Mouse (Mus musculus) urinary bladder, postnatal 10 days (tissue): ENCODE measurements at regions not wholly inside any gene's neighbourhood (a gene's known extent, or its start where the extent isn't known, plus 50 kb on each side); places are given as distances from the start of the nearest gene placed in this dataset.

Source experiments
- DNase-seq: peaks from one replicate; pipeline ENCODE4 v3.0.0; 2022; ENCODE audit warnings: low spot score

- DNase-seq, result no peak
Observed at GRCm38 (mm10) chr1:185699758-185700157, 245.1 kb downstream of the Slc30a10 start.

- no peak for DNase-seq
Observed at GRCm38 (mm10) chr1:185726324-185726723, 271.7 kb downstream of the Slc30a10 start.

GRCm38 (mm10) chr1:185726811-185727210 lies 272.2 kb downstream of the Slc30a10 start:
- no peak for DNase-seq

DNA sequence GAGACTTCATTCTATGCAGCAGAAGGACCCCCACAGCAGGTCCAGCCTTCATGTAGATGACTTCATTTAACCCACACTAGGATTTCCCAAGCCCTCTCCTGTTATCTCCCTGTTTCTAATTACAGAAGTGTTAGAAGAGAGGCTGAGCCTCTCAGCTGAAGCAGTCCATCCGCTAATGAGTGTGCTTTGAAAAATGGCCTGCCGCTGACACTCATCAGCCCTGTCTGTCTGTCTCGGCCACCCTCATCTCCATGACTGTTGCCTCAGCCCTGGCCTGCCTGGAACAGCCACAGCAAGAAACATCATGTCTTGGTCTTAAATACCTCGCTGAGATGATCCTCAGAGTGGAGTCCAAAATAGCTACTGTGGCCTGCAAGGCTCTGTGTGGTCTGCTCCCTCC lies 273.1 kb downstream of the Slc30a10 start:
- DNase-seq, result no peak

- no peak for DNase-seq
Observed at GRCm38 (mm10) chr1:185728406-185728805, 273.8 kb downstream of the Slc30a10 start.

DNA sequence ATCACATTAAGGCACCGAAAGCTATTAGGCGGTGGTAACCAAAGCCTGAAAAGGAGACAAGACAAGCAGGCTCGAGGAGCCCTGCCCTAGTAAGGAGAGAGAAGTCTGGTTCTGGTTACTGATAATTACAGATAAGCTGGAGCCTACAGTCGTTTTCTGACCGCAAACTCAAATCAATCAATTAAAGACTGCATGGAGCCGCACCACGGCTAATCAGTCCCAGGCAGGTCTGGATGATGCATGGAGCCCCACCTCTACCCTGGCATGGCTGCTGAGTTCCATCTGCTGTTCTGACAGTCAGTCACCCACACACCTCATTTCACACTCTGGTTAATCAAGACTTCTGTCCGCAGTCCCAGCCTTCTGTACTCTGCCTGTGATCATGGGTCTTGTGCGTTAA lies 276.4 kb downstream of the Slc30a10 start:
- DNase-seq, result no peak

- DNase-seq, result no peak
Observed at GRCm38 (mm10) chr1:185736773-185737172, 282.1 kb downstream of the Slc30a10 start.

- no peak for DNase-seq
Observed at GRCm38 (mm10) chr1:185741034-185741890, 286.6 kb downstream of the Slc30a10 start.

DNA sequence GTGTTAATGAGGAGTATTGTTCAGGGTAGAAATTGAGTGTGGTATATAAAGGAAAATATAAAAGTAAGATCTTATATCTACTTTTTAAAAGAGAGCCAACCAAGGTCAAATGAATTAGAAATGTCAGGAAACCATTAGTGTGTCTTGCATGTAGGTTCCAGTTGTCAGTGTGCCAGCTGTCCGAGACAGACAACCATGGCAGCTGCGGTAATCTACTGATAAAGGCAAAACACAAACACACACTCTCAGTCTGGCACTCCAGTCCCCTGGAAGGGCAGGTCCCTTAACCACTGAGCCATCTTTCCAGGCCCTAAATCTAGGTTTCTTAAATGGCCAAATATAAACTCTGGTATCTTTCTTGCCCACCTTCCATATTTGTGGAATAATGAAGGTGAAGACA lies 294.6 kb downstream of the Slc30a10 start:
- no peak for DNase-seq

DNA sequence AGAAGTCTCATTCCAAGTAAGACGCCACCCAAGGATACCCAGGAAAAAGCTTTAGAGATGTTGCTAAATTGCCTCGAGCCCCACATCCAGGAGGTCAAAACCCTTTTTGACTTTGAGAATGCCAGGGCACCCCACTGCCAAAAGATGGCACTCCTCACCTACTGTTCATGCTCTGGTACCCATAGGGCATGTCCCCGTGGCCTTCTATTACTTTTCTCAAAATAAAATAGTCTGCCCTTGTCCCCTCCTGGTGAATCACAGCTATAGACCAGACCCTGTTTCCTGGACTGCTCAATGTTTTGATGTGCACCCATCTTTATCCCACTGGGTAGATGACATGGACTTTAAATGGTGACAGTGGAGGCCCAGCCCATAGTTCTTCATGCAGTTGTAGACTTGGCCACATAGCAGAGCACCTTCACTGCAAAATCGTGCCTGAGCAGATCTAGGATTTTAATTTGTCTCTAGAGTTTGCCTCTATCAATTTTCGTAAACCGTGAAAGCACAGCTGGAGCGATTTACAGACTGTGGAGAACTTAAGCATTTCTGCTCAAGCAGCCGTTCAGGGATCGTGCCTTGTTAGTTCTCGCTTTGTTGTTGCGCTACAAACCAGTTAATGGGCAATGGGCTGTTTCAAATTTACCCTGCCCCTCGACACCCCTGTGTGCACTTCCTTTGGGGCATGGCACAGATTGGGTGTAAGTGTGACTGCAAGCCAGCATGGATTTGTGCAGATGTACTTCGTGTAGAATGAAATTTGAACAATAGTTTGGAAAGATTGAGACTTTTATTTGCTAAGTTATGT lies 300.0 kb downstream of the Slc30a10 start:
- no peak for DNase-seq

GRCm38 (mm10) chr1:185757376-185757775 lies 302.7 kb downstream of the Slc30a10 start:
- DNase-seq, result no peak

GRCm38 (mm10) chr1:185774202-185774601 lies 319.6 kb downstream of the Slc30a10 start:
- DNase-seq, result no peak

DNA sequence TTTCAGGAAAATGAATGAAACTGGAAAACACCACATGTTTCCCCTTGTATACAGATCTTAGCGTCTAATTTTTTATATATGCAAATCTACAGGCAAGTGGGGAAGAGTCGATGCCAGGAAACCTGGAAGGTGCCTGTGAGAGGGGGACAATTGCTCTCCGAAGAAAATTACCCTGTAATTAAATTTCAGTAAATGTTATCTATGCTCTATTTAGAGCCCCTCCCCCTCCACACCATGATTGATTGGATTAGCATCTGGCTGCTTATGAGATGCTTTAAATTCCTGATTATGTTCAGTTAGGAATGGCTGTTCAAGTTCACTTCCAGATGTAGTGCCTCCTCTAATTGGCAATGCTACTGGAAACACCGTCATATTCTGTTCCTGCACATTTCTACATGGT lies 325.0 kb downstream of the Slc30a10 start:
- no peak for DNase-seq

DNA sequence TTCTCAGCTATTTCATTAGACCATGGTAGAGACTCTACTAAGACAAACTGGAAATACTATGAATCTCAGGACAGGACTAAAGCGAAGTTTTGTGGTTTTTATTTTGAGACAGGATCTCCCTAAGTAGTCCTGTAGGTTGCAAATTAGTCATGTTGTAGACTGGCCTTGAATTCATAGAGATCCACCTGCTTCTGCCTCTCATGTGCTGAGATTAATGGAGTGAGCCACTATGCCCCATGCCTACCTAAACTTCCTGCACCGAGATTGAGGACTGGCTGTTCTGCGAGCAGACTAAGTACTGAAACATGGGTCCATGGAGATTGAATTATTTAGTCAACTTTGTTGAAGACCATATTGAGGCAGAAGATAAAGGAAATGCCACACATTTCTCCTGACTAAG lies 315.0 kb downstream of the Lyplal1 start:
- DNase-seq, result no peak

DNA sequence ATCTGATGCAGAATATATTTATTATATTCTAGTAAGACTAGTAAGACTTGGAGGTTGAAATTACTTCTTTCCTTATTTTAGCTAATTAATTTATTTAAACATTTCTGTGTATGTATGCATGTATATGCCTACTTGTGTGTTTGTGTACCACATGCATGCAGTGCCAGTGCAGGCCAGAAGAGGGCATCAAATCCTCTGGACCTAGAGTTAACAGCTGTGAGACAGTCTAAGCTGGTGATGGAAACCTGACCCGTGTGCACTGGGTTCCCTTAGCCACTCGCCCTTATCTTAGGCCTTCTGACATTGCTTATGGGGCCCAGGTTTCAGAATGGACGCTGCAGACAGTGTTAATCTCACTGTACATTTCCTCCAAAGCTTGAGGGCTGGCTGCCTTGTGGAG lies 302.2 kb downstream of the Lyplal1 start:
- no peak for DNase-seq

- DNase-seq, result no peak
Observed at GRCm38 (mm10) chr1:185819044-185819443, 298.1 kb downstream of the Lyplal1 start.

DNA sequence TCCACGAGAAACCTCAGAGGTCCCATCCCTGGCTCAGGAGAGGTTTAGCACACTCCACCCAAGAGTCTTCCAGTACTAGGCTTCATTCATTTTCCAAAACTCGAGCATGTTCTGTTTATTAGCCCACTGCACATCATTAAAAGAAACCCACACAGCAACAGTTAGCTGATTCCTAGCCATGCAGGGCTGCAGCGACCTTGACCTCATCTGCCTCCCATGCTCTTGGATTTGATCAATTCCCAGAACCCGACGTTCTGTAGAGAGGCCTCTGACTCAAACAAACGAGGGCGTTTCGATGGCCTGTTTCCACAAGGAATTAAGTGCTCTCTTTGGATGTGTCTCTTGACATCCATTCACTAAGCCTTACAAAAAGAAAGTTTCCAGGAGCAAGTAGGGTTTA lies 294.9 kb downstream of the Lyplal1 start:
- DNase-seq, result no peak

GRCm38 (mm10) chr1:185823226-185823625 lies 293.9 kb downstream of the Lyplal1 start:
- no peak for DNase-seq

DNA sequence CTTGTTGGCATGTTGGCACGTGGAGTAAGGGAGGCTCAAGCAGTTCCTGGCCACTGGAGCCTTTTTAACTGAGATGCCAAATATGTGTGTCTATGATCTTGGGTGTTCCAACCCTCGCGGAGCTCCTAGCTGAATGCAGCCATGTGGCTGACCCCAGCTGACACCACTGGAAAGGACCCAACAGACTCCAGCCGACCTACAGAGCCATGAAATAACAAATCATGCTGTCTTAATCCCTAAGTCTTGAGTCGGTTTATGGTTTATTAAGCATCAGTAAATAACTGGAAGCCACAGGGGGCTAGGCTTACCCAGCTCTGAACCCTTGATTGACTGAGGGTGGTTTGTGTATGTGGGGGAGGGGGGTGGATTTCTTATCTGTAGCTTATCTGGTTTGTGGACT lies 293.2 kb downstream of the Lyplal1 start:
- DNase-seq, result no peak

- no peak for DNase-seq
Observed at GRCm38 (mm10) chr1:185827986-185828385, 289.1 kb downstream of the Lyplal1 start.

GRCm38 (mm10) chr1:185828486-185828885 lies 288.6 kb downstream of the Lyplal1 start:
- DNase-seq, result no peak

GRCm38 (mm10) chr1:185832059-185832458 lies 285.1 kb downstream of the Lyplal1 start:
- DNase-seq, result no peak

- no peak for DNase-seq
Observed at GRCm38 (mm10) chr1:185834171-185834570, 282.9 kb downstream of the Lyplal1 start.
